Mouse (Mus musculus) C2C12 (cell line): Measurements from ENCODE around the gene Itgax. TPM values are rescaled to one million over a fixed set of nuclear protein-coding genes. Genes with fewer than 3 reads are reported as not detected.

ENCODE experiments used
- H3K27me3 ChIP-seq: one replicate; pipeline ENCODE4 v1.6.1; 2011; ENCODE audit not compliant: control insufficient read depth, insufficient read depth, insufficient read length
- H3K36me3 ChIP-seq: one replicate; pipeline ENCODE4 v1.6.1; 2011; ENCODE audit not compliant: control insufficient read depth, insufficient read depth
- H3K4me3 ChIP-seq: one replicate; pipeline ENCODE4 v1.5.1; 2011; ENCODE audit warnings: mild to moderate bottlenecking, control low read depth; ENCODE audit not compliant: poor library complexity, insufficient read depth, severe bottlenecking
- H3K79me2 ChIP-seq: one replicate; pipeline ENCODE4 v1.6.1; 2011; ENCODE audit not compliant: control insufficient read depth, insufficient read depth
- H3K79me3 ChIP-seq: one replicate; pipeline ENCODE4 v1.6.1; 2011; ENCODE audit warnings: low read depth, control low read depth
- H3ac ChIP-seq: one replicate; pipeline ENCODE3; 2011; ENCODE audit warnings: low read depth; ENCODE audit not compliant: control insufficient read depth, insufficient read length
- CEBPB ChIP-seq: IDR thresholded peaks from one replicate; pipeline ENCODE4 v1.6.1; 2011; ENCODE audit warnings: low read depth, mild to moderate bottlenecking, control low read depth, moderate library complexity
- CTCF ChIP-seq: IDR thresholded peaks from one replicate; pipeline ENCODE4 v1.5.1; 2011; ENCODE audit not compliant: control insufficient read depth, insufficient read depth, insufficient read length
- FOSL1 ChIP-seq: IDR thresholded peaks from one replicate; pipeline ENCODE4 v1.8.0; 2011; ENCODE audit warnings: mild to moderate bottlenecking, low read length; ENCODE audit not compliant: poor library complexity, insufficient read depth, severe bottlenecking
- MAX ChIP-seq: IDR thresholded peaks from one replicate; pipeline ENCODE4 v1.6.1; 2011; ENCODE audit warnings: mild to moderate bottlenecking, control low read depth
- MYOD1 ChIP-seq: IDR thresholded peaks from one replicate; pipeline ENCODE4 v1.6.1; 2011; ENCODE audit warnings: low read depth; ENCODE audit not compliant: control insufficient read depth, insufficient read length
- MYOG ChIP-seq: IDR thresholded peaks from one replicate; pipeline ENCODE4 v1.6.1; 2011; ENCODE audit not compliant: control insufficient read depth, insufficient read length; ENCODE audit errors: extremely low read depth
- USF1 ChIP-seq: IDR thresholded peaks from one replicate; pipeline ENCODE4 v1.6.1; 2011; ENCODE audit warnings: low read depth, mild to moderate bottlenecking, control low read depth, moderate library complexity
- polyA plus RNA-seq: library from polyadenylated mRNA; unstranded; fragments of >200 nt; fragmentation: generic; extraction: Trizol; gene quantifications from one replicate; pipeline ENCODE4 v1.2.1, GENCODE M21; 2012; ENCODE audit warnings: missing spikeins

Itgax gene
- polyA plus RNA-seq, 1 experiment, result not detected

GRCm38 (mm10) chr7:128178385-128178784 lies 49.0 kb downstream of the Itgax start:
- peaks cover 56% of the 10 kb centered on the region for H3K27me3 ChIP-seq

GRCm38 (mm10) chr7:128180126-128180525 lies 50.8 kb downstream of the Itgax start:
- H3K4me3 ChIP-seq, result no peak overlapping the region
- H3K27me3 ChIP-seq, result peaks cover 66% of the 10 kb centered on the region

More at GRCm38 (mm10) chr7:128178385-128178784, 49.0 kb downstream of the Itgax start:
- Histone ChIP-seq H3K36me3 (no peaks in the 10 kb centered on the region), H3ac (no peak overlapping the region), H3K79me3 (no peaks in the 10 kb centered on the region), H3K79me2 (no peaks in the 10 kb centered on the region), H3K4me3 (no peak overlapping the region)
- TF ChIP-seq CEBPB, result no peak
- TF ChIP-seq CTCF, result no peak
- no peak for TF ChIP-seq MYOG
- no peak for TF ChIP-seq USF1
- no peak for TF ChIP-seq FOSL1
- TF ChIP-seq MYOD1, result no peak
- no peak for TF ChIP-seq MAX

GRCm38 (mm10) chr7:128180546-128180945 lies 51.2 kb downstream of the Itgax start:
- H3K27me3 ChIP-seq, result peaks cover 62% of the 10 kb centered on the region
- H3K4me3 ChIP-seq, result no peak overlapping the region
- no peaks in the 10 kb centered on the region for H3K36me3 ChIP-seq
- H3K79me3 ChIP-seq, result no peaks in the 10 kb centered on the region
- TF ChIP-seq CEBPB, result no peak
- TF ChIP-seq MYOD1, result no peak
- no peak for TF ChIP-seq CTCF
- no peak for TF ChIP-seq MAX
- TF ChIP-seq MYOG, result no peak
- TF ChIP-seq USF1, result no peak
- TF ChIP-seq FOSL1, result no peak
- H3ac ChIP-seq, result no peak overlapping the region
- no peaks in the 10 kb centered on the region for H3K79me2 ChIP-seq

More at GRCm38 (mm10) chr7:128180126-128180525, 50.8 kb downstream of the Itgax start:
- Histone ChIP-seq H3K79me2 (no peaks in the 10 kb centered on the region), H3K36me3 (no peaks in the 10 kb centered on the region), H3K79me3 (no peaks in the 10 kb centered on the region), H3ac (no peak overlapping the region)
- TF ChIP-seq CEBPB (no peak), CTCF (no peak), FOSL1 (no peak), MAX (no peak), MYOG (no peak), USF1 (no peak)

GRCm38 (mm10) chr7:128181691-128182090 lies 52.3 kb downstream of the Itgax start:
- TF ChIP-seq USF1 (no peak), CTCF (no peak)
- no peak overlapping the region for H3ac ChIP-seq
- H3K79me3 ChIP-seq, result no peaks in the 10 kb centered on the region
- H3K4me3 ChIP-seq, result no peak overlapping the region
- H3K36me3 ChIP-seq, result no peaks in the 10 kb centered on the region
- H3K79me2 ChIP-seq, result no peaks in the 10 kb centered on the region
- peaks cover 61% of the 10 kb centered on the region for H3K27me3 ChIP-seq

Other genes starting within 250 kb of the Itgax start
- 0.50 TPM for gene Prss53, start 238.6 kb upstream of the Itgax start, polyA plus RNA-seq
- gene Gm21974, start 234.1 kb upstream of the Itgax start, polyA plus RNA-seq, result not detected
- 82.3 TPM for gene Vkorc1, start 233.9 kb upstream of the Itgax start, polyA plus RNA-seq
- gene Bckdk, start 225.5 kb upstream of the Itgax start, polyA plus RNA-seq, result 52.4 TPM
- 18.7 TPM for gene Kat8, start 217.0 kb upstream of the Itgax start, polyA plus RNA-seq
- not detected for gene Prss8, start 199.4 kb upstream of the Itgax start, polyA plus RNA-seq
- gene Prss36, start 182.8 kb upstream of the Itgax start, polyA plus RNA-seq, result 4.7 TPM
- 468 TPM for gene Fus, start 162.1 kb upstream of the Itgax start, polyA plus RNA-seq
- gene Pycard, start 135.7 kb upstream of the Itgax start, polyA plus RNA-seq, result 0.16 TPM
- gene Trim72, start 125.6 kb upstream of the Itgax start, polyA plus RNA-seq, result 0.83 TPM
- not detected for gene Itgam, start 66.9 kb upstream of the Itgax start, polyA plus RNA-seq
- not detected for gene Gm49368, start 66.9 kb upstream of the Itgax start, polyA plus RNA-seq
- not detected for gene Itgad, start 24.8 kb downstream of the Itgax start, polyA plus RNA-seq
- 1.9 TPM for gene Cox6a2, start 76.8 kb downstream of the Itgax start, polyA plus RNA-seq
- 16.7 TPM for gene Armc5, start 107.8 kb downstream of the Itgax start, polyA plus RNA-seq
- 2.1 TPM for gene 9130023H24Rik, start 108.5 kb downstream of the Itgax start, polyA plus RNA-seq
- gene Tgfb1i1, start 117.3 kb downstream of the Itgax start, polyA plus RNA-seq, result 110 TPM
- not detected for gene Slc5a2, start 136.1 kb downstream of the Itgax start, polyA plus RNA-seq
- gene BC017158, start 168.6 kb downstream of the Itgax start, polyA plus RNA-seq, result 13.3 TPM